In the genomic region with DNA sequence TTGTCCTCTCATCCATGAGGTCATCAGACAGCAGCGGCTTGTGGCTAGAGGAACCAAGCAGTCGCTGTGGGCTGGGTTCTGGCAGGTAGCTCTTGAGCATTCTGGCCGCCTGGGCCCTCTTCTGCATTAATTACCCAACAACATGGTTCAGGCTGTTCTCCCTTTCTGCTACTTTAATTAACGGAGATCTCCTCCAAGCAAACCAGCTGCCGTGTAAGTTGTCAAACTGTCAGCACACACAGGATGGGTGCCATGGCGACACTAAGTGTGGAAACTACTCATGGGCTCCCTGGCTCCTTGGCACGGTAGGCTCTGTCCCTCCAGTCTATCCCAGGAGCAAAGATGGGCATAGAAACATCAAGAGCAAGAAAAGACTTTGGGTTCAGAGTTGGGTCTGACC, we compare ENCODE assay signal across 22 mouse cellular contexts. TPM values are rescaled to one million over a fixed set of nuclear protein-coding genes. Genes with fewer than 3 reads are reported as not detected.
DNase-seq lines count a peak whose midpoint lies in the region; ATAC-seq and TF ChIP-seq lines count a peak whose summit lies in the region.
"Had no signal": no experiment of that assay in that cellular context is flagged by ENCODE, and none has a peak within 500 bp of the region (broad histone marks: within the 10 kb centered on the region; RNA-seq: fewer than 3 reads in every experiment).

No protein-coding gene starts in this region.

- peaks cover 5% of the 10 kb centered on the region; the same call in 1 of the 2 replicates for H3K27me3 ChIP-seq in forebrain, embryonic 15.5 days
- H3K27me3 ChIP-seq in forebrain, embryonic 11.5 days (ENCODE audit: control insufficient read depth, insufficient read depth, low read length): peaks cover 2% of the 10 kb centered on the region

- H3K4me3 ChIP-seq in forebrain, embryonic 15.5 days: no peak overlapping the region
- H3K4me3 ChIP-seq in forebrain, embryonic 11.5 days (ENCODE audit: low read depth, low read length): no peak overlapping the region
- H3K4me3 ChIP-seq in layer of hippocampus, adult 2 months: no peak overlapping the region
- H3K4me3 ChIP-seq: limb, embryonic 13.5 days; liver, embryonic 13.5 days; stomach, embryonic 15.5 days had no signal

- no peak for DNase-seq in forebrain, embryonic 11.5 days (ENCODE audit: low spot score)
- DNase-seq in layer of hippocampus, adult 2 months (ENCODE audit: low spot score in 2 of 2): peak in 1 of 2 experiments; percentile 34
- DNase-seq in layer of hippocampus, postnatal 25 days (ENCODE audit: extremely low spot score in 1 of 2, low spot score in 1 of 2): no peak
- peak; percentile 45 for DNase-seq in brain, adult 2 months (ENCODE audit: low read depth, low spot score)
- DNase-seq in layer of hippocampus, adult 8-10 months (ENCODE audit: low spot score in 2 of 2): peak; percentile 25 to 26
- no peak for DNase-seq in adrenal gland, adult (ENCODE audit: inconsistent age in 2 of 2, low spot score in 1 of 2)
- DNase-seq: adrenal gland, postnatal 25 days; cerebellum, adult 18-20 months; kidney, adult 2 months; kidney, postnatal 25 days; liver, embryonic 13.5 days; lung, embryonic 14.5 days; lung, postnatal 36 days; right cerebral cortex, postnatal 25 days; thymus, adult 18-20 months had no signal

- TF ChIP-seq CTCF in layer of hippocampus, adult 2 months (conservative IDR thresholded peaks at IDR 0.05): no peak

- H3K36me3 ChIP-seq in forebrain, embryonic 15.5 days: no peaks in the 10 kb centered on the region
- H3K36me3 ChIP-seq in forebrain, embryonic 11.5 days (ENCODE audit: control insufficient read depth, insufficient read depth, low read length): no peaks in the 10 kb centered on the region
- H3K36me3 ChIP-seq: limb, embryonic 13.5 days; liver, embryonic 13.5 days; stomach, embryonic 15.5 days had no signal

- WGBS in forebrain, embryonic 15.5 days: 25% methylated on average over 7 of the region's 7 CpGs
- WGBS in forebrain, embryonic 11.5 days: 54% methylated on average over 7 of the region's 7 CpGs

- H3K4me2 ChIP-seq in forebrain, embryonic 15.5 days (replicated peaks): no peak overlapping the region
- H3K4me2 ChIP-seq in forebrain, embryonic 11.5 days (ENCODE audit: low read depth, low read length, severe bottlenecking): no peak overlapping the region
- H3K4me2 ChIP-seq: limb, embryonic 13.5 days; liver, embryonic 13.5 days; lung, embryonic 14.5 days; stomach, embryonic 15.5 days had no signal

- H3K9me3 ChIP-seq in forebrain, embryonic 15.5 days: no peaks in the 10 kb centered on the region
- no peaks in the 10 kb centered on the region for H3K9me3 ChIP-seq in forebrain, embryonic 11.5 days (ENCODE audit: control insufficient read depth, low read length)
- H3K9me3 ChIP-seq: limb, embryonic 13.5 days; liver, embryonic 13.5 days; stomach, embryonic 15.5 days had no signal

- ATAC-seq in forebrain, embryonic 15.5 days (replicated peaks): peak; percentile 76
- no peak for ATAC-seq in forebrain, embryonic 11.5 days (replicated peaks; ENCODE audit: low FRiP score)
- ATAC-seq: inflammation-experienced regulatory T-cells, adult 6 months; midbrain, embryonic 16.5 days had no signal

- peak overlapping the region; percentile 65 for H3K27ac ChIP-seq in forebrain, embryonic 15.5 days (replicated peaks)
- no peak overlapping the region for H3K27ac ChIP-seq in forebrain, embryonic 11.5 days (ENCODE audit: low read depth, low read length)
- H3K27ac ChIP-seq in layer of hippocampus, adult 2 months: peak overlapping the region; percentile 39
- H3K27ac ChIP-seq: limb, embryonic 13.5 days; liver, embryonic 13.5 days; stomach, embryonic 15.5 days had no signal

- H3K4me1 ChIP-seq in forebrain, embryonic 15.5 days: peaks cover 23% of the 10 kb centered on the region
- no peaks in the 10 kb centered on the region for H3K4me1 ChIP-seq in forebrain, embryonic 11.5 days (replicated peaks; ENCODE audit: control insufficient read depth, insufficient read depth, low read length)
- H3K4me1 ChIP-seq: liver, embryonic 13.5 days; stomach, embryonic 15.5 days had no signal

- no peak overlapping the region for H3K9ac ChIP-seq in forebrain, embryonic 15.5 days (replicated peaks)
- H3K9ac ChIP-seq in forebrain, embryonic 11.5 days (ENCODE audit: low read length): no peak overlapping the region
- H3K9ac ChIP-seq: limb, embryonic 13.5 days; liver, embryonic 13.5 days; lung, embryonic 14.5 days; stomach, embryonic 15.5 days had no signal

RNA-seq across cellular contexts. Expression of a gene that starts 29.7 kb away (rescaled TPM):
- 4.8 and 5.3 TPM in 2 replicates for polyA plus RNA-seq in forebrain, embryonic 15.5 days (2015; fragmentation: Nextera tagmentation; extraction: Ambion mirVana)
- 1.7 TPM in 2 replicates for polyA plus RNA-seq in forebrain, embryonic 11.5 days (2014; fragmentation: Nextera tagmentation; extraction: Ambion mirVana)
- 10 to 100 TPM; 64.3 to 72.3 TPM for total RNA-seq in layer of hippocampus, adult 2 months (2021)
- total RNA-seq in layer of hippocampus, postnatal 25 days (2021): 10 to 100 TPM; 67.6 to 70.2 TPM
- 10 to 100 TPM; 66.8 to 72.5 (median 69.7) TPM for total RNA-seq in layer of hippocampus, adult 8-10 months (2022)
- total RNA-seq: megakaryocyte-erythroid progenitor cell, adult 5-6 weeks; MEL had no signal

RNA-seq across cellular contexts. Expression of a gene that starts 38.1 kb away (rescaled TPM):
- 449 and 456 TPM in 2 replicates for polyA plus RNA-seq in forebrain, embryonic 15.5 days (2015; fragmentation: Nextera tagmentation; extraction: Ambion mirVana)
- 503 and 528 TPM in 2 replicates for polyA plus RNA-seq in forebrain, embryonic 11.5 days (2014; fragmentation: Nextera tagmentation; extraction: Ambion mirVana)
- total RNA-seq in layer of hippocampus, adult 2 months (2021): 100 to 1,000 TPM; 111 to 115 TPM
- total RNA-seq in layer of hippocampus, postnatal 25 days (2021): 100 to 1,000 TPM; 113 to 121 TPM
- 100 to 1,000 TPM in 3 of 4 experiments, 10 to 100 TPM in 1; 97.0 to 117 (median 111) TPM for total RNA-seq in layer of hippocampus, adult 8-10 months (2022)

Comparison
In these comparisons a context has a peak if more than half of its experiments do, and no peak if none do; other contexts are left out.
1. DNase-seq: peak in brain, adult 2 months (single experiment) and layer of hippocampus, adult 8-10 months (2 of 2); none in forebrain, embryonic 11.5 days (single experiment), layer of hippocampus, postnatal 25 days (0 of 2) and adrenal gland, adult (0 of 2).